Mouse (Mus musculus): ENCODE results near the gene Spink4. TPM values are rescaled to one million over a fixed set of nuclear protein-coding genes. Genes with fewer than 3 reads are reported as not detected.

Spink4 gene
- polyA plus RNA-seq, 1 experiment from 2014 or later, result 1.0 TPM

DNA sequence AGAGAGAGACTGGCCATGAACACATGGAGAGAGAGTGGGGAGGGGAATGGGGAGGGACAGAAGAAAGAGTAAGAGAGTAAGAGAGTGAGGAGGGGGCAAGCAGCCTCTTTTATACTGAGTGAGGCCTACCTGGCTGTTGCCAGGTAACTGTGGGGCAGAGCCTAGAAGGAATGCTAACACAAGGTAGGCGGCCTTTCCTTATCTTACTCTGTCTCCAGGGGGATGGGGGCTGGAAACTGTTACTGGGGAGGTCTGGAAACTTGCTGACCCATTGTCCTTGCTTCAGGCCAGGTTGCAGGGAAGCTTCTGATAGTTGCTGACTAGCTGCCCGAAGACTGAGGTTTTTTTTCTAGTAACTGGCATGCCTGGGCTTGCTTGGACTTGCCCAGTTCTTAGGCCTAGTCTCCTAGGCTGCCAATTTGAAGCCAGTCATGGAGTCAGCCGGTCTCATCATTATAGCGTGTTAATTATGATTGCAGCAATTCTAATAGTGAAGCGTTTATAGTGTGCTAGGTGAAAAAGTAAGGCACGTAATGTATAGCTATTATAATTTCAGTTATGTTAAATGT is 21.3 kb upstream of the Spink4 start:
- 86% methylated on average over 6 of the region's 6 CpGs for WGBS
- no peaks in the 10 kb centered on the region for H3K27me3 ChIP-seq (ENCODE audit: insufficient read depth, low read length)

DNA sequence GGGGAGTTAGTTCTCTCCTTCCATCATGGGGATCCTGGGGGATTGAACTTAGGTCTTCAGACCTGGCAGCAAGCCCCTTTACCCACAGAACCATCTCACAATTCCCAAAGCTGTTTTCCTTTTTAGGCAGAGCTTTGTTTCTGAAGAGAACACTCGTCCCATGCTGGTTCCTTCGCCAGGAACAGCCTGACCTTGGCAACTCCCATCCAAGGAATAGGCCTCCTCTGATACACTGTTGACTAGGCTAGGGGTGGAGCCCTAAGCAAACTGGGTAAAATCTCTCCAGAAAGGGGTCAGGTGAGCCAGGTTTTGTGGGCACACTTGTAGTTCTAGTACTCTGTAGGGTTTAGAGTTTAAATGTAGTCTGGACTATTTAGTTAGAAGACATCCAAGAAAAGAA is 20.6 kb upstream of the Spink4 start:
- DNase-seq (ENCODE audit: low spot score), result no peak
- no peak overlapping the region for H3K4me2 ChIP-seq (ENCODE audit: low read length)
- TF ChIP-seq CTCF (IDR thresholded peaks at IDR 0.05; ENCODE audit: low read depth), result no peak
- no peaks in the 10 kb centered on the region for H3K9me3 ChIP-seq (replicated peaks; ENCODE audit: low read length)
- no peaks in the 10 kb centered on the region for H3K4me1 ChIP-seq (replicated peaks; ENCODE audit: insufficient read depth, low read length)
- no peak overlapping the region for H3K4me3 ChIP-seq (replicated peaks; ENCODE audit: low read depth, low read length)
- no peak overlapping the region for H3K27ac ChIP-seq
- no peak overlapping the region for H3K9ac ChIP-seq (ENCODE audit: low read depth, low read length)
- ATAC-seq (replicated peaks; ENCODE audit: low FRiP score, low read depth), result no peak
- H3K27me3 ChIP-seq (ENCODE audit: insufficient read depth, low read length), result no peaks in the 10 kb centered on the region
- H3K36me3 ChIP-seq (ENCODE audit: insufficient read depth, low read length), result no peaks in the 10 kb centered on the region
- whole genome bisulfite sequencing, result 73% methylated on average over 2 of the region's 2 CpGs

More for the DNA sequence above, 21.3 kb upstream of the Spink4 start:
- Histone ChIP-seq H3K4me1 (replicated peaks; ENCODE audit: insufficient read depth, low read length) (no peaks in the 10 kb centered on the region), H3K4me3 (replicated peaks; ENCODE audit: low read depth, low read length) (no peak overlapping the region), H3K4me2 (ENCODE audit: low read length) (no peak overlapping the region), H3K36me3 (ENCODE audit: insufficient read depth, low read length) (no peaks in the 10 kb centered on the region), H3K9ac (ENCODE audit: low read depth, low read length) (no peak overlapping the region), H3K27ac (no peak overlapping the region), H3K9me3 (replicated peaks; ENCODE audit: low read length) (no peaks in the 10 kb centered on the region)
- DNase-seq (ENCODE audit: low spot score) (no peak), ATAC-seq (replicated peaks; ENCODE audit: low FRiP score, low read depth) (no peak)
- TF ChIP-seq CTCF (IDR thresholded peaks at IDR 0.05; ENCODE audit: low read depth), result no peak

DNA sequence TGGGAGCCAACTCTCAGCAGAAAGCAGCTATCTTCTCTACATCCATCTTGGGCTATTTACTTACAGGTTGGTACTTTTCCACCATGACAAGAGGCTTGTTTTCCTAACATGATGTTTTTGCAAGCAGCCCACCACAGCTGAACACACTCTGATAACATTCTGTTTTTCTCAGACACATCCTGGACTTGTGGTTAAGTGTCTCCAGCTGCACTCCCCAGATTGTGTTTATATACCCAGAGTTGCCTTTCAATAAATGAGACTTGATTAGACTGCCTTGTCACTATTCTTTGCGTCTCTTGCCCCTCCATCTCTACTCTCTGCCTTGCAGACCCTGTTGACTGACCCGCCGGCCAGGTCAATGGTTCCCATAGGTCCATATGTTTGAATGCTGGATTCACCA is 19.8 kb upstream of the Spink4 start:
- Histone ChIP-seq H3K9ac (ENCODE audit: low read depth, low read length) (no peak overlapping the region), H3K36me3 (ENCODE audit: insufficient read depth, low read length) (no peaks in the 10 kb centered on the region), H3K27me3 (ENCODE audit: insufficient read depth, low read length) (no peaks in the 10 kb centered on the region), H3K4me1 (replicated peaks; ENCODE audit: insufficient read depth, low read length) (no peaks in the 10 kb centered on the region), H3K27ac (no peak overlapping the region), H3K4me2 (ENCODE audit: low read length) (no peak overlapping the region), H3K4me3 (replicated peaks; ENCODE audit: low read depth, low read length) (no peak overlapping the region), H3K9me3 (replicated peaks; ENCODE audit: low read length) (no peaks in the 10 kb centered on the region)
- DNase-seq (ENCODE audit: low spot score) (no peak), ATAC-seq (replicated peaks; ENCODE audit: low FRiP score, low read depth) (no peak)
- 90% methylated on average over 3 of the region's 3 CpGs for WGBS
- no peak for TF ChIP-seq CTCF (IDR thresholded peaks at IDR 0.05; ENCODE audit: low read depth)

- no peak for DNase-seq (ENCODE audit: low spot score)
- ATAC-seq (replicated peaks; ENCODE audit: low FRiP score, low read depth), result no peak
- Histone ChIP-seq H3K36me3 (ENCODE audit: insufficient read depth, low read length) (no peaks in the 10 kb centered on the region), H3K27me3 (ENCODE audit: insufficient read depth, low read length) (no peaks in the 10 kb centered on the region), H3K4me1 (replicated peaks; ENCODE audit: insufficient read depth, low read length) (no peaks in the 10 kb centered on the region), H3K27ac (no peak overlapping the region), H3K9ac (ENCODE audit: low read depth, low read length) (no peak overlapping the region), H3K4me2 (ENCODE audit: low read length) (no peak overlapping the region), H3K9me3 (replicated peaks; ENCODE audit: low read length) (no peaks in the 10 kb centered on the region), H3K4me3 (replicated peaks; ENCODE audit: low read depth, low read length) (no peak overlapping the region)
- TF ChIP-seq CTCF (IDR thresholded peaks at IDR 0.05; ENCODE audit: low read depth), result no peak
- 98% methylated on average over 4 of the region's 4 CpGs for WGBS
These were observed 19.2 kb upstream of the Spink4 start for GRCm38 (mm10) chr4:40900612-40901011.

- Histone ChIP-seq H3K27me3 (ENCODE audit: insufficient read depth, low read length) (no peaks in the 10 kb centered on the region), H3K27ac (no peak overlapping the region), H3K4me3 (replicated peaks; ENCODE audit: low read depth, low read length) (no peak overlapping the region), H3K4me1 (replicated peaks; ENCODE audit: insufficient read depth, low read length) (no peaks in the 10 kb centered on the region), H3K36me3 (ENCODE audit: insufficient read depth, low read length) (no peaks in the 10 kb centered on the region), H3K9me3 (replicated peaks; ENCODE audit: low read length) (no peaks in the 10 kb centered on the region), H3K9ac (ENCODE audit: low read depth, low read length) (no peak overlapping the region), H3K4me2 (ENCODE audit: low read length) (no peak overlapping the region)
- ATAC-seq (replicated peaks; ENCODE audit: low FRiP score, low read depth), result no peak
- DNase-seq (ENCODE audit: low spot score), result peak; percentile 86
- peak; percentile 84 for TF ChIP-seq CTCF (IDR thresholded peaks at IDR 0.05; ENCODE audit: low read depth)
- WGBS, result 36% methylated on average over 1 of the region's 1 CpGs
These were observed 13.6 kb upstream of the Spink4 start for GRCm38 (mm10) chr4:40906298-40906697.

GRCm38 (mm10) chr4:40908261-40908969 is 11.4 kb upstream of the Spink4 start:
- ATAC-seq (replicated peaks; ENCODE audit: low FRiP score, low read depth) (peak; percentile 60), DNase-seq (ENCODE audit: low spot score) (peak; percentile 32)
- no peak for TF ChIP-seq CTCF (IDR thresholded peaks at IDR 0.05; ENCODE audit: low read depth)
- H3K4me2 ChIP-seq (ENCODE audit: low read length), result peak overlapping the region; percentile 38
- H3K4me1 ChIP-seq (replicated peaks; ENCODE audit: insufficient read depth, low read length), result no peaks in the 10 kb centered on the region
- peak overlapping the region; percentile 23; the same call in 1 of the 2 replicates for H3K9ac ChIP-seq (ENCODE audit: low read depth, low read length)
- H3K27ac ChIP-seq, result peak overlapping the region; percentile 89
- H3K36me3 ChIP-seq (ENCODE audit: insufficient read depth, low read length), result no peaks in the 10 kb centered on the region
- H3K27me3 ChIP-seq (ENCODE audit: insufficient read depth, low read length), result no peaks in the 10 kb centered on the region
- H3K4me3 ChIP-seq (replicated peaks; ENCODE audit: low read depth, low read length), result 0 out of 2 replicates have a peak overlapping the region, but pooled peaks have one; percentile 12
- H3K9me3 ChIP-seq (replicated peaks; ENCODE audit: low read length), result no peaks in the 10 kb centered on the region
- 34% methylated on average over 20 of the region's 20 CpGs for WGBS
